Mouse (Mus musculus) monocyte, adult 5-6 weeks (primary cell): ENCODE measurements around the gene Chmp4b. TPM values are rescaled to one million over a fixed set of nuclear protein-coding genes. Genes with fewer than 3 reads are reported as not detected.

ENCODE experiments used
- ATAC-seq: fragments of 153-309, 156-312 bp; replicated peaks from 2 replicates; pipeline ENCODE4 v1.8.0; 2017; ENCODE audit warnings: mild to moderate bottlenecking; ENCODE audit not compliant: low TSS enrichment, insufficient number of reproducible peaks, severe bottlenecking, poor library complexity, low FRiP score
- total RNA-seq: library from RNA; stranded (forward); fragments of 200-1000, 200-491, 200-594 nt; gene quantifications from 3 replicates; pipeline ENCODE4 v1.2.3, GENCODE M21; 2017

Gene Chmp4b
- total RNA-seq, 1 experiment from 2014 or later, result 228 TPM

GRCm38 (mm10) chr2:154635826-154636225, 15.7 kb upstream of the Chmp4b start:
- no peak for ATAC-seq

- ATAC-seq, result no peak
Measured at GRCm38 (mm10) chr2:154638521-154638920, 13.0 kb upstream of the Chmp4b start.

DNA sequence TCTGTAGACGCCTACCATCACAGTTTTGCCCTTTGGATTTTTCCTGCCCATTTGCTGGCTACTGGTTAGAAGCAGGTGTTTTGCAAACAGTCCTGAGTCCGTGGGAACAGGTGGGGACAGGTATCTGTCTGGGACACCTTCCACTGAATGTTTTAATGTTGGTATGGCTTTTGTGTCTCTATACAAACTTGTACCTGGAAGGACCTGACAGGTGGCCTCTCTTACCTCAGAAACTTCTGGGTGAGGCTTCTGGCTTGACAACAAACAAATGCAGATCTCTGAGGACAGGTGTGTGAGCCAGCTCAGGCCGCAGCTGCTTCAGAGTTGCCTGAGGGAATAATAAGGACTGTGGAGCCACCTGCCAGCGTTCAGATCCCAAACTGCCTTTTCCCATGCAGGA, 12.4 kb upstream of the Chmp4b start:
- ATAC-seq, result no peak

GRCm38 (mm10) chr2:154641176-154641575, 10.3 kb upstream of the Chmp4b start:
- no peak for ATAC-seq

GRCm38 (mm10) chr2:154642005-154642459, 9.5 kb upstream of the Chmp4b start:
- no peak for ATAC-seq

- no peak for ATAC-seq
Measured at GRCm38 (mm10) chr2:154642712-154643385, 8.7 kb upstream of the Chmp4b start.

GRCm38 (mm10) chr2:154646634-154647033, 4.9 kb upstream of the Chmp4b start:
- ATAC-seq, result no peak

- no peak for ATAC-seq
Measured at GRCm38 (mm10) chr2:154648086-154648485, 3.4 kb upstream of the Chmp4b start.

GRCm38 (mm10) chr2:154650404-154650803, 1.1 kb upstream of the Chmp4b start:
- ATAC-seq, result no peak

GRCm38 (mm10) chr2:154654976-154655375, 3.5 kb downstream of the Chmp4b start:
- no peak for ATAC-seq

GRCm38 (mm10) chr2:154655878-154656414, 4.4 kb downstream of the Chmp4b start:
- no peak for ATAC-seq

DNA sequence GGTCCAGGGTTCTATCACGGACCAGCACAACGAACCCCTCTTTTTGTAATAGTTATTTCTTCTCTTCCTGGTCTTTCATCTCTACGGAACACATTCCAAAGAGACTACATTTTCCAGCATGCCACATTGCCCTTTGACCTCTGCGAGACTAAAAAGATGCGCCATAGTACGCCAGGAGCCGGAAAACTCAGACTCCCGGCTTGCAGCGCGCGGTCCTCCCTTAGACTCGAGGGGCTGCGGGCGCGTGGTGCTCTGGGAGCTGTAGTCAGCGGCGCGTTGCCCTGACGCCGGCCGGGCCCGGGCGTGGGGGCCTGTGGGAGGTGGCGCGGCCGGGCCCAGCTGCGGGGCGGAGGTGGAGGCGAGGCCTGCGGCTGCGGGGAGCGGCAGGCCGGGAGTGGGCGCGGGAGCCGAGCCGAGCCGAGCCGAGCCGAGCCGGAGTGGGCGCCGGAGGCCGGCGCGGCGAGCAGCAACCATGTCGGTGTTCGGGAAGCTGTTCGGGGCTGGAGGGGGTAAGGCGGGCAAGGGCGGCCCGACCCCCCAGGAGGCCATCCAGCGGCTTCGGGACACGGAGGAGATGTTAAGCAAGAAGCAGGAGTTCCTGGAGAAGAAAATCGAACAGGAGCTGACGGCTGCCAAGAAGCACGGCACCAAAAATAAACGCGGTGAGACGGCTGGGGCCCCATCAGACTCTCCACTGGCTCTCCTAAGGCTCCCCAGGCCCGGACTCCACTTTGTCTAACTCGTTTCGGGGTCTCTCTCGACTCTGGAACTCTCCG, 5.4 kb downstream of the Chmp4b start:
- peak; percentile 93 for ATAC-seq

DNA sequence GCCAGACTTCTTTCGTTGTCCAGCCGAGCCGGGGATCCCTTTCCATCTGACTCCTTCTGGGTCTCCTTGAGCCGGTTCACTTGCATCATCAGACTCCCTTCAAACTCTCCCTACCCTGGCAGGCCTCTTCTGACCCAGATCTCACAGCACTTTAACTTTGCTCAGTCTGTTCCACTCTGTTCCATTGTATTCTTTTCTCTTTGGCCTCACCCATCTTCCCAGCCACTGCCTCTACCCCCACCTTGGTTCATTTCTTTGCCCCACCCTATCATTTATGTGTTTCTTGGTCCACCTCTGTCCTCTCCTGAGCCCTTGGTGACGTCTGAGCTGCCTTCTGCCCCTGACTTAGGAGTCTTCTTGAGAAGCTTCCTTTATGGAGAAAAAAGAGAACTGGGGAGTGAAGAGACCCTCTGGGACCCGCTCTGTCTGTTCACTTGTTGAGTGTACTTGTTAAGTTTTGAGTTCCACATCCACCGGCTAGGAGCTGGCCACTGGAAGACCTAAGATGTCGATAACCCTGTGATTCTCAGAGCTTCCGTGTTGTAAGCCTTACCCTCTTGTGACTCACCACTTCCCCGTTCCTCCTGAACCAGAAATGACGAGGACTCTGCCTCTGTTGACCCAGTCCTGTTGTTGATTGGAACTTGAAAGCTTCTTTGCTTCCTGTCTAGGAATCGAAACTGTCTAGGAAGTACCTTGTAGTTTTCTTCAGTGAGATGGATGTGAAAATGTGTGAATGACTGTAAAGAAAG, 6.2 kb downstream of the Chmp4b start:
- ATAC-seq, result peak; percentile 83

GRCm38 (mm10) chr2:154659070-154659469, 7.6 kb downstream of the Chmp4b start:
- ATAC-seq, result no peak

GRCm38 (mm10) chr2:154659531-154660074, 8.1 kb downstream of the Chmp4b start:
- ATAC-seq, result no peak

- no peak for ATAC-seq
Measured at GRCm38 (mm10) chr2:154668680-154669079, 17.2 kb downstream of the Chmp4b start.

- no peak for ATAC-seq
Measured at GRCm38 (mm10) chr2:154670106-154670505, 18.6 kb downstream of the Chmp4b start.

DNA sequence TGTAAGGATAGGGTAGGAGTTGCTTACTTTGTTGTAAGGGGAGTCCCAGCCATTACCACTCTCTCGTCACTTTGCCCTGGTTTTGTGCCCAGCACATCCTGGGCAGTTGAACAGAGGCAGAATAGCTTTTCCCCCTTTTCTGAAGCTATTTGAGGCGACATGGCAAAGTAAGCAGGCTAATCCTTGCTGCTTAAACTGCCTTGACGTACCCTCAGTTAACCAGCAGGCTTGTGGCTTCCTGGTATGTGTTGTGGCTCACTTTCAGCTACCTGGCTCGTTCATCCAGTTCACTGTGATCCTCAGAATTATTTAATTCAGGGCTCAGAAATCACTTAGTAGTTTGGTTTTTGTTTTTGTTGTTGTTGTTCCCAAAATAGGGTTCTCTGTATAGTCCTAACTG, 19.2 kb downstream of the Chmp4b start:
- no peak for ATAC-seq

GRCm38 (mm10) chr2:154674008-154674407, 22.5 kb downstream of the Chmp4b start:
- no peak for ATAC-seq
